Mouse (Mus musculus): ENCODE measurements around the gene Cdk14. TPM values are rescaled to one million over a fixed set of nuclear protein-coding genes. Genes with fewer than 3 reads are reported as not detected.

Cdk14 gene
- total RNA-seq, 2 experiments from 2014 or later = 138 TPM

DNA sequence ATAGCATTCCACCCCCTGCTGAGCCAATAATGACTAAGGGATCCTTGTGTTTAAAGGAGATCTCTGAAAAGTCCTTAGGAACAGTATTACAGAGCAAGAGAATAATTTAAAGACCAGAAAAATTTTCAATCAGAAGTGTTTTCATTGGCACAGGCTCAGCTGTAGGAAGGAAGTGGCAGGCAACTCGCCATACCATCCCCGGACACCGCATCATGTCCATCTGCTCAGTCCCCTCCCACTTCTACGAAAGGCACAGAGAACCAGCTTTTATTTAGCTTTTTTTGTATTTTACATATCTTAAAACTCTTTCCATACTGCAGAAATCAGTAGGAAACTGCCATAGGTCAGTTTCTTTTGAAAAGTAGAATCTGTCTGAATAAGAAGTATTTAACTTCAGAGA lies 440.6 kb downstream of the Cdk14 start:
- intact Hi-C loops (cut with DNase I) = no loop called here
- no peak for DNase-seq (ENCODE audit: extremely low spot score in 1 of 2, low spot score in 2 of 2)

GRCm38 (mm10) chr5:4973408-4973807 lies 446.7 kb downstream of the Cdk14 start:
- intact Hi-C loops (cut with DNase I) = no loop called here

GRCm38 (mm10) chr5:4962063-4962610 lies 458.0 kb downstream of the Cdk14 start:
- intact Hi-C loops (cut with DNase I) = loop anchor here (2.0 to 5.0 kb wide), 3 partner anchors 305 to 520 kb away; no protein-coding TSS in a partner anchor
- DNase-seq (ENCODE audit: extremely low spot score in 1 of 2, low spot score in 2 of 2) = peak; percentile 51 to 60

More at GRCm38 (mm10) chr5:4973408-4973807, 446.7 kb downstream of the Cdk14 start:
- no peak for DNase-seq (ENCODE audit: extremely low spot score in 1 of 2, low spot score in 2 of 2)

DNA sequence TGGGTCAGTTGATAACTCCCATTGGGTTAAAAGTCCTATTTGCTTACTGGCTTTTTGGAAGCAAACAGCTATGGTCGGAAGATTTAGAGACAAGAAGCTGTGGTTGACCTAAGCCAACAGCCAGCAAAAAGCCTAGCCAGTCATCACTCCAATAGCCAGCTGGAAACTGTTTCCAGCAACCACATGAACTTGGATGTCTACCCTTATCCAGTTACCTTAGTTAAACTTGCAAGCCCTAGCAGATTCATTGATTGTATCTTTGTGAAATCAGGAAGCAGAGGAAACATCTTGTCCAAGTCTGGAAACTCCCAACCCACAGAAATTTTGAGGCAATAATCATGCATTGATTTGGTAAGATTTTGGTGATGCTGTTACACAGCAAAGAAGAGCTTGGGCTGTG lies 458.5 kb downstream of the Cdk14 start:
- intact Hi-C loops (cut with DNase I) = loop anchor here (2.0 to 5.0 kb wide), 3 partner anchors 305 to 521 kb away; no protein-coding TSS in a partner anchor
- DNase-seq (ENCODE audit: extremely low spot score in 1 of 2, low spot score in 2 of 2) = no peak

- intact Hi-C loops (cut with DNase I) = no loop called here
- DNase-seq (ENCODE audit: extremely low spot score in 1 of 2, low spot score in 2 of 2) = no peak
Observed at GRCm38 (mm10) chr5:4959446-4959845, 460.7 kb downstream of the Cdk14 start.

DNA sequence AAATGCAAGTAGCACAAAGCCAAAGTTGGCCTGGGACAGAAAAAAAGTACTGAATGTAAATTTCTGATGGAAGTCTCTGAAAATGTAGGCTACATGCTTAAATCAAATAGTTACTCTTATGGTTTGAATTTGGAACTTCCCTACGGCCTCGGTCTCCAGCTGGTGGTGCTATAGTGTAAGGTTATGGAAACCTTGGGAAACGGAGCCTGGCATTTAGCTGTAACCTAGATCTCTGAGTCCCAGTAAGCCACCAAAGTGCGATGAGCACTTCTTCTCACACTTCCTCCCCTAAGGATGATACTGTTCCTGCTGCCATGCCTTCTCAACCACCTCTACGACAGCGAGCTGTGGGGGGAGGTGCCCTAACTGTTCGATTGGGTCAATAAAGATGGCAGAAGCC lies 464.1 kb downstream of the Cdk14 start:
- intact Hi-C loops (cut with DNase I) = no loop called here
- no peak for DNase-seq (ENCODE audit: extremely low spot score in 1 of 2, low spot score in 2 of 2)

GRCm38 (mm10) chr5:4955392-4955791 lies 464.7 kb downstream of the Cdk14 start:
- intact Hi-C loops (cut with DNase I) = no loop called here
- DNase-seq (ENCODE audit: extremely low spot score in 1 of 2, low spot score in 2 of 2) = no peak

- intact Hi-C loops (cut with DNase I) = loop anchor here (5.0 kb wide), 1 partner anchor 682 kb away; no protein-coding TSS in a partner anchor
Observed at GRCm38 (mm10) chr5:4949433-4949832, 470.7 kb downstream of the Cdk14 start.

GRCm38 (mm10) chr5:4948090-4948954 lies 471.8 kb downstream of the Cdk14 start:
- peak in 1 of 2 experiments; percentile 63 for DNase-seq (ENCODE audit: extremely low spot score in 1 of 2, low spot score in 2 of 2)
- intact Hi-C loops (cut with DNase I) = loop anchor here (5.0 kb wide), 1 partner anchor 681 kb away; no protein-coding TSS in a partner anchor

More at GRCm38 (mm10) chr5:4949433-4949832, 470.7 kb downstream of the Cdk14 start:
- no peak for DNase-seq (ENCODE audit: extremely low spot score in 1 of 2, low spot score in 2 of 2)

DNA sequence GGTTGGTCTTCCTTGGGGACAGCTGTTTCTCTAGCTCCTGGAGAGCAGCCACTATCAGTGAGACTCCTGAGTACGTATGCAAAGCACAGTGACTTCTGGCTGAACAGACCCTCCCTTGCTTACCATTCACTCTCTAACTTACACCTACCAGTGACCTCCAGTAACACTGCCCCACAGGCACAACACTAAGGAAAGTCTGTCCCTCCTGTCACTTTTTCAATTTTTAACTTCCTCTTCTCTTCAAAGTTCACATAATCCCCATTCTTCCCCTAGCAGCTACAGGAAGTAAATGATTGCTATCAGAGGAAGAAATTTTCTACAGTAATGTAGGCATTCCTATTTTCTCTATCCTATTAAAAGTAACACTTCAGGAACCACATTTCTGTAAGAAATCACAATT lies 485.0 kb downstream of the Cdk14 start:
- intact Hi-C loops (cut with DNase I) = no loop called here
- DNase-seq (ENCODE audit: extremely low spot score in 1 of 2, low spot score in 2 of 2) = no peak

GRCm38 (mm10) chr5:4934491-4934890 lies 485.6 kb downstream of the Cdk14 start:
- intact Hi-C loops (cut with DNase I) = no loop called here
- DNase-seq (ENCODE audit: extremely low spot score in 1 of 2, low spot score in 2 of 2) = no peak

- no peak for DNase-seq (ENCODE audit: extremely low spot score in 1 of 2, low spot score in 2 of 2)
- intact Hi-C loops (cut with DNase I) = no loop called here
Observed at GRCm38 (mm10) chr5:4931539-4932143, 488.5 kb downstream of the Cdk14 start.

- DNase-seq (ENCODE audit: extremely low spot score in 1 of 2, low spot score in 2 of 2) = no peak
- intact Hi-C loops (cut with DNase I) = no loop called here
Observed at GRCm38 (mm10) chr5:4929628-4930027, 490.5 kb downstream of the Cdk14 start.

DNA sequence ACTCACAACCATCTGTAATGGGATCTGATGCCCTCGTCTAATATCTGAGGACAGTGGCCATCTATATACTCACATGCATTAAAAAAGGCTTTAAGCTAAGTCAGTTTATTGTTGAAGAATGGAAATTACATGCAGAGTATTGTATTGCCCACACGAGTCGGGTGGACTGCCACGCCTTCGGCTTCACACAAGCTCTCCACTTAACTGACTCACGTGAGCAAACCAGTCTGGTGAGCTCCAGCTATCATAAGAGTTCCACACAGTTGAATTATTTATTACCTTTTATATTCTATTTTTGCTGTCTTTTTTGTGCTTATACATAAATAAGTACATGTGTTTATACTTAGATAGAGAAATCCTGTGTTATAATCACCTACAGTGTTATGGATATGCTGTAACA lies 495.2 kb downstream of the Cdk14 start:
- no peak for DNase-seq (ENCODE audit: extremely low spot score in 1 of 2, low spot score in 2 of 2)
- intact Hi-C loops (cut with DNase I) = no loop called here

DNA sequence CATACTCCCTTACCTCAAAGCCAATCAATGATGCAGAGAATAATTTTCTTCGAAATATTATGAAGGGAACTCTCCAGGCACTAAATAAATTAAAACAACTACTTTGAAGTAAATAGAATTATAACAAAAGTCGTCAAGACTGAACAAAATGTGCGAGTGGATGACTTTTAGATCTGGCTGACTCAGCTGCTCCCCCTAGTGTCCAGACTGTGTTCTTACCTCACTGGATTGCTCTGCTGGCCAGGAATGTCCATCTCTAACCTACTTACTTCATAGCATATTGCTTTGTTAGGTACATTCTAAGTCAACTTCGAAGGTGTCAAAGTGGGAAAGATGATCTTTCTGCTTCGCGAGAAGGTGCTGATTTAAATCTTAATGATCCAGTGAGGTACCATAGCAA lies 501.7 kb downstream of the Cdk14 start:
- DNase-seq (ENCODE audit: extremely low spot score in 1 of 2, low spot score in 2 of 2) = peak; percentile 48 to 60
- intact Hi-C loops (cut with DNase I) = loop anchor here (5.0 kb wide), 3 partner anchors 161 to 716 kb away; partner anchors contain the start of gene Fzd1

DNA sequence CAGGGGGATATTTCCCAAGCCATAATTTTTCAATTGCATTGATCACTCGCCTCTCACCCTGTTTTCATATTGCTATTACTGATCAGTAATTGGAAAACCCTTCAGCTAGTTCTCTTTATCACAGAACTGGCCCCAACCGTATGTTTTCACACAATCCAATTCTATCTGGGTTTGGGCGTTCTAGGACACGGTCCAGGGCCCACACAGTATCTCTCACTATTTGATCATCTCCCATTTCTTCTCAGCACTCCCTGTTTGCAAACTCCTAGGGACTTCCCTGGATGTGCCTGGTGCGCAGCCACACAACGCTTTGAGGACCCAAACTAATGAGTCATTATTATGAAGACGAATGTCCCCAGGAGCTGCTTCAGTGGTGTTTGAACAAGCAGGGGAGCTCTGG lies 502.4 kb downstream of the Cdk14 start:
- DNase-seq (ENCODE audit: extremely low spot score in 1 of 2, low spot score in 2 of 2) = no peak
- intact Hi-C loops (cut with DNase I) = loop anchor here (5.0 kb wide), 3 partner anchors 160 to 715 kb away; partner anchors contain the start of gene Fzd1

DNA sequence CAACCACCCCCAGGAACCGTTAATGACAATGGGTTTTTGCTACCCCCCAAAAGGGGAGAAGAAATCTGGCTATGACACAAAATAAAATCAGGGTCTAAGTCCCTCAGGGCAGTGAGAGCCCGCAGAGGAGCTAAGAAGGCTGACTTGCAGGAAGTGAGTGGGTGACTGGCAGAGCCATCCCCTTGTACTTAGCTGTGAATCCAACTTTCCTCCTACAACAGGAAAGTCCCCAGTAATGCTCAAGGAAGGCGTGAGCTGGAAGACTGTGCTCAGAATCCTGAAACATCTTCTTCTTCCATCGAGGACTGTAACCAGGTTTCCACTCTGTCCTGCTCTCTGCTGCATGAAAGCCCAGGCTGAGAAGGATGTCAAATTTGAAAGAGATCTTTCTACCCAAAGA lies 502.8 kb downstream of the Cdk14 start:
- DNase-seq (ENCODE audit: extremely low spot score in 1 of 2, low spot score in 2 of 2) = no peak
- intact Hi-C loops (cut with DNase I) = loop anchor here (5.0 kb wide), 3 partner anchors 160 to 715 kb away; partner anchors contain the start of gene Fzd1

- intact Hi-C loops (cut with DNase I) = loop anchor here (5.0 kb wide), 3 partner anchors 159 to 714 kb away; partner anchors contain the start of gene Fzd1
- peak in 1 of 2 experiments; percentile 16 for DNase-seq (ENCODE audit: extremely low spot score in 1 of 2, low spot score in 2 of 2)
Observed at GRCm38 (mm10) chr5:4916390-4917273, 503.5 kb downstream of the Cdk14 start.

Measured in left cerebral cortex, postnatal 10 days (tissue).